Mouse (Mus musculus) heart, embryonic 15.5 days (tissue): ENCODE results near the gene Pth2. TPM values are rescaled to one million over a fixed set of nuclear protein-coding genes. Genes with fewer than 3 reads are reported as not detected.

Experiments
- ATAC-seq: fragments of 200-750 bp; cut with Nextera tagmentation; replicated peaks from 2 replicates; pipeline ENCODE4 v1.8.0; 2017; ENCODE audit warnings: low read depth, moderate TSS enrichment; ENCODE audit not compliant: insufficient number of reproducible peaks, insufficient read depth, low FRiP score
- H3K27ac ChIP-seq: fragments of 300-500 bp; sonication (generic); 2 replicates; pipeline ENCODE4 v1.5.1; 2015; ENCODE audit warnings: mild to moderate bottlenecking, inconsistent platforms
- H3K27me3 ChIP-seq: fragments of 300-500 bp; sonication (generic); 2 replicates; pipeline ENCODE4 v1.6.1; 2015; ENCODE audit warnings: inconsistent platforms
- H3K36me3 ChIP-seq: fragments of 300-500 bp; sonication (generic); 2 replicates; pipeline ENCODE4 v1.6.1; 2015; ENCODE audit warnings: mild to moderate bottlenecking, inconsistent platforms
- H3K4me1 ChIP-seq: fragments of 300-500 bp; sonication (generic); replicated peaks from 2 replicates; pipeline ENCODE4 v1.6.1; 2015; ENCODE audit warnings: inconsistent platforms
- H3K4me2 ChIP-seq: fragments of 300-500 bp; sonication (generic); 2 replicates; pipeline ENCODE4 v1.6.1; 2015; ENCODE audit warnings: inconsistent platforms, mild to moderate bottlenecking, moderate library complexity
- H3K4me3 ChIP-seq: fragments of 300-500 bp; sonication (generic); 2 replicates; pipeline ENCODE4 v1.5.1; 2015; ENCODE audit warnings: mild to moderate bottlenecking, inconsistent platforms
- H3K9ac ChIP-seq: fragments of 300-500 bp; sonication (generic); 2 replicates; pipeline ENCODE4 v1.6.1; 2015; ENCODE audit warnings: mild to moderate bottlenecking, inconsistent platforms
- H3K9me3 ChIP-seq: fragments of 300-500 bp; sonication (generic); replicated peaks from 2 replicates; pipeline ENCODE4 v1.6.1; 2016; ENCODE audit warnings: inconsistent platforms
- WGBS: fragments of 180-500 bp; shearing (Covaris S2); methylation state at CpG from one replicate; pipeline ENCODE4 v1.1.7; 2015; ENCODE audit warnings: mixed read lengths; 5-methylcytosine and 5-hydroxymethylcytosine counted together
- microRNA-seq: library from miRNA; unstranded; fragments of <30 nt; microRNA quantifications from one replicate; pipeline ENCODE4, GENCODE M21; 2016
- polyA plus RNA-seq: library from polyadenylated mRNA; unstranded; fragments of >200 nt; fragmentation: Nextera tagmentation; extraction: Ambion mirVana; gene quantifications from 2 replicates; pipeline ENCODE4 v1.2.1, GENCODE M21; 2015

Pth2 gene
- polyA plus RNA-seq, 1 experiment from 2014 or later = not detected

DNA sequence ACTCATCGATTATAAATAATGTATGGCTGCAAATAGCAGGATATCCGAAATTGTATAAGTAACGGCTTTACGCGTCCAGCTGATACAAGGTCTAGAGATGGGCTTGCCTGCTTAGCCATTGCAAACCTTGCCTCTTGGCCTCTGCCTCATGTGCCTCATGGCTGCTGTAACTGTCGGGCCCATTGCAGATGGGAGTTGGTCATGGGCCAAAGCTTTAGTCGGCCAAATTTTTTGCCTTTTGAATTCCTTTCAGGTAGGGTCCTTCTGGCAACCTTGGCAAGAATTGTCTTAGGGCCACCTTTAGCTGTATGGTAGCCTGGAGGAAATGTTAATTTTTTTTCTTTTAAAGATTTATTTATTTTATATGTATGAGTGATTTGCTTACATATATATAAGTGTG lies 44.0 kb downstream of the Pth2 start:
- H3K4me2 ChIP-seq = no peak overlapping the region
- no peak overlapping the region for H3K4me3 ChIP-seq
- ATAC-seq = no peak
- H3K27me3 ChIP-seq = no peaks in the 10 kb centered on the region
- peaks cover 97% of the 10 kb centered on the region for H3K36me3 ChIP-seq
- H3K9me3 ChIP-seq = no peaks in the 10 kb centered on the region
- H3K9ac ChIP-seq = no peak overlapping the region
- H3K4me1 ChIP-seq = no peaks in the 10 kb centered on the region
- 93% methylated on average over 7 of the region's 7 CpGs for WGBS
- no peak overlapping the region for H3K27ac ChIP-seq

DNA sequence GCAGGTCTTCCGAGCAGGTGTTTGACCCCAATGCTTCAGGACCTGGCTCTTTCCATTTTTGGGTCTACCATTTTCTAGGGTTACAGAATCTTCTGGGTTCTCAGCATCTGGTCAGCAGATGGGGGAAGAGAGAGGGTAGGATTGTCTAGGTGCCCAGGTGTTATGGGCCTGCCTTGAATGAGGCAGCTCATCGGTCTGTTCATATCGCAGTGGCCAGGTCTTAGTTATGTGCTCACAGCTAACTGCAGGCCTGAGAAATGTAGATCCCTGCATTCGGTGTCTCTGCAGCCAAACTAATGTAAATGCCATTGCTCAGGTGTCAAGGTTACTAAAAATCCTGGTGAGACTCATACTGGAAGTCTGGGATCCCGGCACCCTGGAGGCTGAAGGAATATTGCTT lies 45.6 kb downstream of the Pth2 start:
- WGBS = 97% methylated on average over 5 of the region's 5 CpGs
- ATAC-seq = no peak

DNA sequence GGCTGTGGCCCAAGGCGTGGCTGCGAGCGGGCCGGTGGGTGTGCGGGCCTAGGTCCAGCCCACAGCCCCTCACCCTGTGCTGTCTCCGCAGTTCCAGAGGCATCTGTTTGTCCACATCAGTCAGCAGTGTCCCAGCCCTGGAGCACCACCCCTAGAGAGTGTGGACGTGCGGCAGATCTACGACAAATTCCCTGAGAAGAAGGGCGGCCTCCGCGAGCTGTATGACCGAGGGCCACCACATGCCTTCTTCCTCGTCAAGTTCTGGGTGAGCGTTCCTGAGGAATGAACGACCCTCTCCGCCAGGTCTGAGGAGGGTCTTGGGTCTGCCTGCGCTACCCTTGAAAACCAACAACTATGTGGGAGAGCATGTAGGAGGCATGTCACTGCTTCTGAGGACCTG lies 47.8 kb downstream of the Pth2 start:
- 91% methylated on average over 18 of the region's 18 CpGs for WGBS
- H3K27ac ChIP-seq = no peak overlapping the region
- H3K4me3 ChIP-seq = no peak overlapping the region
- no peak overlapping the region for H3K4me2 ChIP-seq
- H3K27me3 ChIP-seq = no peaks in the 10 kb centered on the region
- no peaks in the 10 kb centered on the region for H3K9me3 ChIP-seq
- no peak overlapping the region for H3K9ac ChIP-seq
- peaks cover 14% of the 10 kb centered on the region for H3K4me1 ChIP-seq
- H3K36me3 ChIP-seq = peaks cover 85% of the 10 kb centered on the region
- ATAC-seq = no peak

More for the DNA sequence above, 45.6 kb downstream of the Pth2 start:
- no peaks in the 10 kb centered on the region for H3K9me3 ChIP-seq
- H3K4me1 ChIP-seq = no peaks in the 10 kb centered on the region
- no peak overlapping the region for H3K27ac ChIP-seq
- H3K4me2 ChIP-seq = no peak overlapping the region
- H3K27me3 ChIP-seq = no peaks in the 10 kb centered on the region
- peaks cover 88% of the 10 kb centered on the region for H3K36me3 ChIP-seq
- no peak overlapping the region for H3K4me3 ChIP-seq
- H3K9ac ChIP-seq = no peak overlapping the region

DNA sequence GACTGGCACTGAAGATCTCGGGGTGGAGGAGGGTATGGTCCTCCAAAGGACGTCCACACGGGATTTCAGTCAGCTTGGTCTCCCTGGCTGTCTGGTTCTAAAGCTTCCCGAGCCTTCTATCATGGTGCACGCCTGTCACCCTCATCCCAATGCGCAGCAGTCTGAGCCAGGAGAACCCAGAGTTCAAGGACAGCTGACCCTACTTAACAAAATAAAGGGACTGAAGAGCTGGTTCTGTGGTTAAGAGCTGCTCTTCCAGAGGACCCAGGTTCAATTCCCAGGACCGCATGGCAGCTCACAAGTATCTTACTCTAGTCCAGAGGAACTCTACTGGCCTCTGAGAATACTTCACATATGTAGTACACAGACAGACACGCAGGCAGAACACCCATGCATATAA lies 48.3 kb downstream of the Pth2 start:
- Histone ChIP-seq H3K27ac (no peak overlapping the region), H3K4me1 (peaks cover 19% of the 10 kb centered on the region), H3K27me3 (no peaks in the 10 kb centered on the region), H3K36me3 (peaks cover 80% of the 10 kb centered on the region), H3K4me2 (no peak overlapping the region), H3K4me3 (no peak overlapping the region), H3K9me3 (no peaks in the 10 kb centered on the region), H3K9ac (no peak overlapping the region)
- no peak for ATAC-seq
- 90% methylated on average over 8 of the region's 8 CpGs for WGBS

DNA sequence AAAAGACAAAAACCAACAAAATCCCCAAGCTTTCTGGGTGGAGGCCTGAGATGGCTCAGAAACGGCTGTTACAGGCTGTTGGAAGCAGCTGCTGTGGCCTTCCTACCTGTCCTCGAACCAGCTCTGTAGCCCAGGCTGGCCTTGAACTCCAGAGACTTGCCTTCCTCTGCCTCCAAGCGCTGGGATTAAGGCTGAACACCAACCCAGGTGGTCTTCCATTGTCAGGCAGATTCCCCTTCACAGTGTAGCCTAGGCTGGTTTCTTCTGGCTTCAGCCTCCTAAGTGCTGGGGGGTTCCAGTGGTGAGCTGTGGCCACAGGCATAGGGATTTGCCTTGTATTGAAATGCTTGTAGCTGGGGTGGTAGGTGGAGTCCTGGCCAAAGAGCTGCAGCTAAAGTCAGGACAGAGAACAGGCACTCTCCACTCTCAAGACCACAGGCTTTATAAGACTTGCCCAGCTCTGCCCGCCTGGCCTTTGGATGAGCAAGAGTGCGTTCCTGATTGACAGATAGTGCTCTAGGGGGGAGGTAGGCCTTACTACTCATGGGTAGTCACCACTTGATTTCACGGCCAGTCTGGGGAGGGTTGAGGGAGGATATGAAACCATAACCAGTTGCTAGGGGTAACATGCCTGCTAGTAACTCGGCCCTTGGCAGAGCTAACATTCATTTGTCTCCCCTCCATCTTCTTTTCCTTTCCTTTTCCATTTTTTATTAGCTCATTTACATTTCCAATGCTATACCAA lies 48.8 kb downstream of the Pth2 start:
- Histone ChIP-seq H3K9me3 (no peaks in the 10 kb centered on the region), H3K4me1 (peaks cover 24% of the 10 kb centered on the region), H3K9ac (no peak overlapping the region), H3K36me3 (peaks cover 75% of the 10 kb centered on the region), H3K27me3 (no peaks in the 10 kb centered on the region), H3K4me2 (no peak overlapping the region), H3K4me3 (no peak overlapping the region), H3K27ac (no peak overlapping the region)
- WGBS = 90% methylated on average over 7 of the region's 7 CpGs
- no peak for ATAC-seq

DNA sequence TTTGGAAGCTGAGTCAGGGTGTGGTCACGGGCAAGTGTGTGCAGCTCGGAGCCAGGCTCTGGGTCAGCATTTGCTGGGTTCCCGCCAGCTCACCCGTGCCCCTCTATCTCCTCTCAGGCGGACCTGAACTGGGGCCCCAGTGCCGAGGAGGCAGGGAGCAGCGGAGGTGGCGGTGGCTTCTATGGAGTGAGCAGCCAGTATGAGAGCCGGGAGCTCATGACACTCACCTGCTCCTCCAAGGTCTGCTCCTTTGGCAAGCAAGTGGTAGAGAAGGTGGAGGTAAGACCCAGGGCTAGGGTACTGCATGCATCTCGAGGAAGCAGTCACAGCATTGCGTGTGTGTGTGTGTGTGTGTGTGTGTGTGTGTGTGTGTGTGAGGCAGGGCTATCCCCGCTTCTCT lies 50.4 kb downstream of the Pth2 start:
- no peak for ATAC-seq
- Histone ChIP-seq H3K36me3 (peaks cover 59% of the 10 kb centered on the region), H3K27ac (no peak overlapping the region), H3K9me3 (no peaks in the 10 kb centered on the region), H3K9ac (no peak overlapping the region), H3K27me3 (no peaks in the 10 kb centered on the region), H3K4me3 (no peak overlapping the region), H3K4me2 (no peak overlapping the region), H3K4me1 (peaks cover 39% of the 10 kb centered on the region)
- 86% methylated on average over 12 of the region's 12 CpGs for WGBS

Small RNA genes within 50 kb of the gene (microRNA-seq; reads per million reads assigned to microRNA genes)
- not detected for gene Mir7055

Other genes starting within 250 kb of the Pth2 start
- 0.13 and 0.27 TPM in 2 replicates for gene Tsks, start 237.8 kb upstream of the Pth2 start, polyA plus RNA-seq
- 9.0 and 12.2 TPM in 2 replicates for gene Cpt1c, start 206.1 kb upstream of the Pth2 start, polyA plus RNA-seq
- 315 and 356 TPM in 2 replicates for gene Prmt1, start 194.4 kb upstream of the Pth2 start, polyA plus RNA-seq
- gene Irf3, start 183.3 kb upstream of the Pth2 start, polyA plus RNA-seq = 61.6 and 76.7 TPM in 2 replicates
- 34.5 and 35.4 TPM in 2 replicates for gene Bcl2l12, start 182.3 kb upstream of the Pth2 start, polyA plus RNA-seq
- 25.1 and 32.5 TPM in 2 replicates for gene Scaf1, start 164.6 kb upstream of the Pth2 start, polyA plus RNA-seq
- 76.4 and 80.8 TPM in 2 replicates for gene Rras, start 163.0 kb upstream of the Pth2 start, polyA plus RNA-seq
- gene Prr12, start 128.1 kb upstream of the Pth2 start, polyA plus RNA-seq = 5.0 and 7.6 TPM in 2 replicates
- 42.4 and 54.8 TPM in 2 replicates for gene Nosip, start 118.6 kb upstream of the Pth2 start, polyA plus RNA-seq
- gene Prrg2, start 118.3 kb upstream of the Pth2 start, polyA plus RNA-seq = 12.9 and 15.9 TPM in 2 replicates
- gene Rcn3, start 88.8 kb upstream of the Pth2 start, polyA plus RNA-seq = 223 and 285 TPM in 2 replicates
- gene Fcgrt, start 77.1 kb upstream of the Pth2 start, polyA plus RNA-seq = 52.5 and 62.7 TPM in 2 replicates
- 794 and 808 TPM in 2 replicates for gene Rps11, start 56.6 kb upstream of the Pth2 start, polyA plus RNA-seq
- gene Rpl13a, start 52.2 kb upstream of the Pth2 start, polyA plus RNA-seq = 697 and 762 TPM in 2 replicates
- gene Gm45713, start 44.8 kb upstream of the Pth2 start, polyA plus RNA-seq = 0.22 TPM in 1 of 2 replicates, not detected in the other
- gene Flt3l, start 44.6 kb upstream of the Pth2 start, polyA plus RNA-seq = 1.5 and 2.2 TPM in 2 replicates
- 76.5 and 77.3 TPM in 2 replicates for gene Pih1d1, start 26.7 kb upstream of the Pth2 start, polyA plus RNA-seq
- 26.4 and 40.4 TPM in 2 replicates for gene Aldh16a1, start 26.4 kb upstream of the Pth2 start, polyA plus RNA-seq
- 2.7 and 3.5 TPM in 2 replicates for gene Slc17a7, start 17.0 kb upstream of the Pth2 start, polyA plus RNA-seq
- gene Gfy, start 1.4 kb upstream of the Pth2 start, polyA plus RNA-seq = 0.10 TPM in 1 of 2 replicates, not detected in the other
- gene Ccdc155, start 23.9 kb downstream of the Pth2 start, polyA plus RNA-seq = 0.53 and 0.80 TPM in 2 replicates
- 0.90 and 1.2 TPM in 2 replicates for gene Dkkl1, start 31.2 kb downstream of the Pth2 start, polyA plus RNA-seq
- gene Tead2, start 34.8 kb downstream of the Pth2 start, polyA plus RNA-seq = 89.0 and 106 TPM in 2 replicates
- 2.4 and 8.3 TPM in 2 replicates for gene Cd37, start 58.1 kb downstream of the Pth2 start, polyA plus RNA-seq
- gene Slc6a16, start 60.1 kb downstream of the Pth2 start, polyA plus RNA-seq = 0.11 and 0.18 TPM in 2 replicates
- not detected in 2 replicates for gene Slc6a21, start 96.5 kb downstream of the Pth2 start, polyA plus RNA-seq
- 12.7 and 15.8 TPM in 2 replicates for gene Trpm4, start 152.8 kb downstream of the Pth2 start, polyA plus RNA-seq
- 25.2 and 26.4 TPM in 2 replicates for gene Hrc, start 154.3 kb downstream of the Pth2 start, polyA plus RNA-seq
- 1.6 and 2.1 TPM in 2 replicates for gene Ppfia3, start 186.0 kb downstream of the Pth2 start, polyA plus RNA-seq
- gene Lin7b, start 189.6 kb downstream of the Pth2 start, polyA plus RNA-seq = 1.2 and 1.3 TPM in 2 replicates
- 123 and 146 TPM in 2 replicates for gene Snrnp70, start 214.7 kb downstream of the Pth2 start, polyA plus RNA-seq
- gene Kcna7, start 224.7 kb downstream of the Pth2 start, polyA plus RNA-seq = 0.33 and 0.58 TPM in 2 replicates
- gene Ntf5, start 232.7 kb downstream of the Pth2 start, polyA plus RNA-seq = 0.81 and 1.6 TPM in 2 replicates
- gene Lhb, start 239.8 kb downstream of the Pth2 start, polyA plus RNA-seq = not detected in 2 replicates